Mouse (Mus musculus) Patski (cell line): ENCODE results near the gene Gm3139. TPM values are rescaled to one million over a fixed set of nuclear protein-coding genes. Genes with fewer than 3 reads are reported as not detected.
"Not testable (repeated sequence)": the region's sequence is repeated elsewhere in the genome, so short reads cannot be mapped to it uniquely, and the experiment has no call there.

Source experiments
- ATAC-seq: fragments of 100-300 bp; one replicate; pipeline ENCODE4 v1.8.0; 2021
- CTCF ChIA-PET: fragments of 350-600 bp; sonication (Branson Sonifier 250); formaldehyde crosslinking; loops from one replicate; lab custom pipeline; 2022; ENCODE audit warnings: inconsistent platforms; lab: Charles Lee
- POLR2A ChIA-PET: fragments of 350-600 bp; sonication (Branson Sonifier 250); formaldehyde crosslinking; loops from one replicate; lab custom pipeline; 2022; ENCODE audit warnings: antibody characterized with exemption, inconsistent platforms; lab: Charles Lee
- DNase-seq: peaks from one replicate; pipeline ENCODE4 v3.0.0-alpha.2; 2011; ENCODE audit warnings: low read depth, low spot score
- H3K27me3 ChIP-seq: fragments of 371-371 bp; one replicate; pipeline ENCODE4 v1.5.1; 2021
- in situ Hi-C: fragments of 300-500 bp; cut with MboI; formaldehyde crosslinking; loops from 3 replicates; pipeline ENCODE4 v1.11.1; 2018; ENCODE audit warnings: low pct_unique_long_range_greater_than_20kb, mixed read lengths
- polyA plus RNA-seq: library from polyadenylated mRNA; unstranded; gene quantifications from one replicate; pipeline ENCODE4 v1.2.3, GENCODE M21; 2021

Gene Gm3139
- polyA plus RNA-seq = not detected

GRCm38 (mm10) chr5:94525987-94526386, at the start of gene Gm3139:
Gm3139 (plus strand) TSS chr5:94526287.
- DNase-seq, CTCF ChIA-PET, H3K27me3 ChIP-seq, ATAC-seq, POLR2A ChIA-PET, in situ Hi-C loops: not testable (repeated sequence)

Other genes starting within 250 kb of the Gm3139 start
- not detected for gene A430089I19Rik, start 219.5 kb upstream of the Gm3139 start, polyA plus RNA-seq
- gene Gm6502, start 211.9 kb upstream of the Gm3139 start, polyA plus RNA-seq = not detected
- 0.03 TPM for gene AA792892, start 186.5 kb upstream of the Gm3139 start, polyA plus RNA-seq
- gene Gm7682, start 80.5 kb upstream of the Gm3139 start, polyA plus RNA-seq = not detected
- not detected for gene Gm3147, start 90.1 kb downstream of the Gm3139 start, polyA plus RNA-seq
- not detected for gene Gm6509, start 97.7 kb downstream of the Gm3139 start, polyA plus RNA-seq
- not detected for gene Gm6205, start 122.1 kb downstream of the Gm3139 start, polyA plus RNA-seq